In the genomic region with DNA sequence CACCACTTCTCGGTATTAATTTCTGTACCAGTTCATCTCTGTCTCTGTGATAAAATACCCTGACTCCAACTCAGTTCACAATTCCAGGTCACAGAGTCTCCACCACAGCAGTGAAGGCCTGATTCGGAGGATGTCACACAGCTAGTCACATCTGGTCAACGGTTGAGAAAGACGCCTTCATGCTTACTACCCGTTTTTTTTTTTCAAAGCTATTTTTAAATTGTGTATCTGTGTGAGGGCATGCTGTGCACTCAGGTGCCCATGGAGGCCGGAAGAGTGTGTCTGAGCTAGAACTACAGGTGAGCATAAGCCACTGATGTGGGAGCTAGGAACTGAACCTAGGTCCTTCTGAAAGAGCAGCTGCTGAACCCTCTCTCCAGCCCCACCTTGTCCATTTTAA, we compare ENCODE assay signal across 30 mouse cellular contexts. TPM values are rescaled to one million over a fixed set of nuclear protein-coding genes. Genes with fewer than 3 reads are reported as not detected.
DNase-seq lines count a peak whose midpoint lies in the region; ATAC-seq and TF ChIP-seq lines count a peak whose summit lies in the region.
"Had no signal": no experiment of that assay in that cellular context is flagged by ENCODE, and none has a peak within 500 bp of the region (broad histone marks: within the 10 kb centered on the region; RNA-seq: fewer than 3 reads in every experiment).

No protein-coding gene starts in this region.

- H3K9ac ChIP-seq in heart, embryonic 15.5 days = no peak overlapping the region
- H3K9ac ChIP-seq: embryonic facial prominence, embryonic 13.5 days; forebrain, embryonic 15.5 days; hindbrain, embryonic 14.5 days; limb, embryonic 13.5 days; liver, embryonic 14.5 days; lung, embryonic 14.5 days; neural tube, embryonic 13.5 days had no signal

- no peaks in the 10 kb centered on the region for H3K36me3 ChIP-seq in heart, embryonic 15.5 days
- no peaks in the 10 kb centered on the region for H3K36me3 ChIP-seq in spleen, adult 2 months (ENCODE audit: control insufficient read depth, insufficient read depth, low read length)
- H3K36me3 ChIP-seq: embryonic facial prominence, embryonic 13.5 days; forebrain, embryonic 10.5 days; forebrain, embryonic 15.5 days; heart, embryonic 10.5 days; limb, embryonic 13.5 days; neural tube, embryonic 13.5 days had no signal

- peak overlapping the region; percentile 80; the same call in 1 of the 2 replicates for H3K27ac ChIP-seq in heart, embryonic 15.5 days
- H3K27ac ChIP-seq in spleen, adult 2 months (ENCODE audit: insufficient read depth, low read length) = peak overlapping the region; percentile 67
- H3K27ac ChIP-seq: embryonic facial prominence, embryonic 13.5 days; forebrain, embryonic 15.5 days; gastrocnemius, adult 2 months; heart, embryonic 10.5 days; hindbrain, embryonic 14.5 days; limb, embryonic 13.5 days; liver, embryonic 14.5 days; neural tube, embryonic 13.5 days had no signal

- no peaks in the 10 kb centered on the region for H3K9me3 ChIP-seq in heart, embryonic 15.5 days (replicated peaks)
- H3K9me3 ChIP-seq: embryonic facial prominence, embryonic 13.5 days; forebrain, embryonic 10.5 days; forebrain, embryonic 15.5 days; heart, embryonic 10.5 days; limb, embryonic 13.5 days; megakaryocyte, embryonic 14.5 days; neural tube, embryonic 13.5 days had no signal

- no peak for TF ChIP-seq POLR2A in spleen, adult 2 months (IDR thresholded peaks at IDR 0.05; ENCODE audit: low read depth, low read length)

- TF ChIP-seq CTCF in spleen, adult 2 months (IDR thresholded peaks at IDR 0.05; ENCODE audit: extremely low read depth, insufficient read depth, insufficient read length, insufficient replicate concordance) = no peak

- no peak for DNase-seq in heart, adult 8-10 months (ENCODE audit: low spot score)
- DNase-seq in spleen, adult 2 months (ENCODE audit: low read depth in 1 of 2, low spot score in 2 of 2) = no peak
- no peak for DNase-seq in spleen, postnatal 14 days (ENCODE audit: low spot score in 2 of 2)
- no peak for DNase-seq in lung, postnatal 14 days
- no peak for DNase-seq in natural killer cell, adult 2 months (ENCODE audit: low spot score in 2 of 2)
- DNase-seq: adrenal gland, postnatal 25 days; cerebellum, adult 18-20 months; cerebellum, postnatal 10 days; gastrocnemius, adult 2 months; gastrocnemius, postnatal 36 days; kidney, adult 11 months; kidney, postnatal 25 days; lung, embryonic 14.5 days; thymus, adult 2 months; thymus, postnatal 36 days had no signal

- no peak for ATAC-seq in heart, embryonic 15.5 days (replicated peaks; ENCODE audit: insufficient number of reproducible peaks, insufficient read depth, low FRiP score, low read depth)
- 0 out of 2 replicates have a peak, but pooled peaks have one; percentile 9 for ATAC-seq in megakaryocyte, adult 5-6 weeks (ENCODE audit: poor library complexity, severe bottlenecking)
- ATAC-seq: CD4-positive, CD25-positive, alpha-beta regulatory T cell, adult 4 months; forebrain, embryonic 15.5 days; inflammation-experienced regulatory T-cells, adult 6 months; midbrain, embryonic 16.5 days had no signal

- no peak overlapping the region for H3K4me3 ChIP-seq in heart, embryonic 15.5 days
- H3K4me3 ChIP-seq in spleen, adult 2 months (ENCODE audit: extremely low read depth, insufficient read depth, insufficient read length) = no peak overlapping the region
- H3K4me3 ChIP-seq: embryonic facial prominence, embryonic 13.5 days; forebrain, embryonic 10.5 days; forebrain, embryonic 15.5 days; gastrocnemius, adult 2 months; heart, embryonic 10.5 days; limb, embryonic 13.5 days; megakaryocyte, embryonic 14.5 days; myocyte; neural tube, embryonic 13.5 days had no signal

- WGBS in heart, embryonic 15.5 days = 78% methylated on average over 6 of the region's 6 CpGs
- 37% methylated on average over 6 of the region's 6 CpGs for WGBS in spleen, adult 2 months

- no peak overlapping the region for H3K4me2 ChIP-seq in heart, embryonic 15.5 days
- H3K4me2 ChIP-seq: embryonic facial prominence, embryonic 13.5 days; forebrain, embryonic 15.5 days; hindbrain, embryonic 14.5 days; limb, embryonic 13.5 days; lung, embryonic 14.5 days; neural tube, embryonic 13.5 days had no signal

- H3K4me1 ChIP-seq in heart, embryonic 15.5 days (replicated peaks) = peaks cover 11% of the 10 kb centered on the region
- peaks cover 48% of the 10 kb centered on the region for H3K4me1 ChIP-seq in spleen, adult 2 months (ENCODE audit: control insufficient read depth, insufficient read depth, insufficient read length)
- H3K4me1 ChIP-seq: forebrain, embryonic 15.5 days; neural tube, embryonic 13.5 days had no signal

- H3K27me3 ChIP-seq in heart, embryonic 15.5 days = no peaks in the 10 kb centered on the region
- H3K27me3 ChIP-seq in spleen, adult 2 months (ENCODE audit: control insufficient read depth, insufficient read depth, low read length) = no peaks in the 10 kb centered on the region
- H3K27me3 ChIP-seq: embryonic facial prominence, embryonic 13.5 days; forebrain, embryonic 15.5 days; megakaryocyte, embryonic 14.5 days; neural tube, embryonic 13.5 days had no signal

RNA-seq across cellular contexts. Expression of gene Xxylt1, which starts 16.4 kb away (rescaled TPM):
- polyA plus RNA-seq in heart, embryonic 15.5 days (2015; fragmentation: Nextera tagmentation; extraction: Ambion mirVana) = 6.8 and 9.9 TPM in 2 replicates
- 10 to 100 TPM; 10.3 to 12.9 (median 12.5) TPM for total RNA-seq in heart, adult 8-10 months (2022)
- 16.7 and 18.0 TPM in 2 replicates for polyA plus RNA-seq in spleen, adult 2 months (2012; rRNA removed)
- 8.1 and 9.8 TPM in 2 replicates for total RNA-seq in megakaryocyte, adult 5-6 weeks (2015)
- total RNA-seq in megakaryocyte, adult 5-6 weeks (2017) = 4.6 and 5.1 TPM in 2 replicates
